Mouse (Mus musculus) layer of hippocampus, postnatal 36 days (tissue): ENCODE data around the gene Nfib. TPM values are rescaled to one million over a fixed set of nuclear protein-coding genes. Genes with fewer than 3 reads are reported as not detected.

Experiments used
- DNase-seq, 2 experiments: peaks; one replicate each; pipeline ENCODE4 v3.0.0; 2022
- total RNA-seq, 2 experiments: library from RNA; stranded (reverse); gene quantifications; 2 replicates each; pipeline ENCODE4 v1.2.3; 2021

Nfib gene
- total RNA-seq, 2 experiments from 2014 or later = 181 to 202 TPM

DNA sequence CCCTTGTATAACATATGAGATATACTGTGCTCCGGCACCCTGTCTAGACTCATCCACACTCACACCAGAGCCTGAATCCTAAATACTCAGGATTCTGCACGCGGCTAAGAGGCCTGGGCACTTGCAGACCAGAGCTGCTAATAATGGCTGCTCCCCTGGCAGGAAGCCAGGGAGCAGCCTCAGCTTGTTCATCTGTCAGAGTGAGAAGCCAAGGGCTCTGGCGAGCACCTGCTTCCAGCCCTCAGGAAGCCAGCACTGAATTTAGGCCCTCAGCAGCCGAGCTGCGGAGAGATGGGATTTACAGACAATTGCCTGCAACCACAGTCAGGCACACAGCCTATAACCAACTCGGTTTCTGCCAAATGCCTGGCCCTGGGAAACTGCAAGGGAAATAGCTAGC lies 15.3 kb downstream of the Nfib start:
- peak; percentile 40 to 53 for DNase-seq

DNA sequence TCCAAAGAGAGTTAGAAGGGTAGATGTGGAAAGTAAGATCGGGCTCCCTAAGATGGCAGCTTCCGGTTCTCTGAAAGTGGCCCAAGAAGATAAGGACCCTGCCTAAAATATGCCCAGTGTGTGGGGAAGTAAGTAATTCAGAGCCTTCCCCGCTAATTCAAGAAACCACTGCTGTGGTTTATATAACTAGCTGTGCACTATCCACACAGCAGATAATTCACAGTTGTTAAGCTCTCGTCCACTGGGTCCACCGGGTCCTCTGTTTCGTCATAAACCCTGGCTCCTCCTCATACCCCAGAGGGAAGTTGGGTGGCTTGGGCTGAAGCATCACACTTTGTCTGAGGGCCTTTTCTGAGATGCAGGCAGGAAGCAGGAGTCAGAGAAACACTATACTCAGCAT lies 19.5 kb downstream of the Nfib start:
- DNase-seq = no peak

DNA sequence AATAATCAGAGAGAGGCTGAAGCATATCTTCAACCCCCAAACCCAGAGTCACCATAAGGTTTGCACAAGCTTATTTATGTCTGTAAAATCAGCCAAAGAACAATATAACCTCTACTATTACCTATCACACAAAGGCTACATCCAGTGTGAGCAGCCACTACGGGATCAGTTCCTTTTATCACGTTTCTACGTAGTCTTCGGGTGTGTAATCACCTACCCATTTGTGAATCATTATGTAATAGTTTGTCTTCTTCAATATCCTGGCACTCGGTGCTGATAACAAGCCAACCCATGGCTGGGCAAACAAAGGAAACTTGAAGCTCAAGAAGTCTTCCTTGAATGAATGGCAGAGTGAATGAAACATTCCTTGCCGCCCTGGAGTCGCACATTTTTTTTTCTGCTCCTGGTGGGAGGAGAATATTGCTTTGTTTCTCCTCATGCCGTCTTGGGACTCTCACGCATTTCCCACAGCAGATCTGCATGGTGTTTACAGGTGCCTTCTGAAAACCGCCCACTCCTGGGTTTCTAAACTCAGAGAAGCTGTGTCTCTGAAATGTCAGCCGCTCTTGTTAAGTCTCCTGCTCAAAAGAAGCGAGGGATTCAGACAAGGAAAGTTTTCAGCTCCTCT lies 21.3 kb downstream of the Nfib start:
- DNase-seq = no peak

DNA sequence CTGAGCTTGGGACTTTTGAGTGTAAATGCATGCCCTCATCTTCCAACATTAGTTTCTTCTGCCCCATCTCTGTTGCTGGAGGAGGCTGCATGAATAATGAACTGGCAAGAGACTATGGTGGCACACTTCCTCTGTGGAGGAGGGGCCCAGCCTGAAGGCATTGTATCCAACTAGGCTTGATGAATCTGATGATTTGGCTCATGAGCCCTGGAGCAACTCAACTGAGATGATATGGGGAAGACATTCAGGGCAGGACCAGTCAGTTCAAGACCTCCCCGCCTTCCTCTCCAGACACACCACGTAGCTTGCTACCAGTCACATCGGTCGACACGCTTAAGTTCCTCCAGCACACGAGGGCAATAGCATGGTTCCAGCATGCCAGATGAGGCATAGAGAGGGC lies 22.0 kb downstream of the Nfib start:
- DNase-seq = no peak

DNA sequence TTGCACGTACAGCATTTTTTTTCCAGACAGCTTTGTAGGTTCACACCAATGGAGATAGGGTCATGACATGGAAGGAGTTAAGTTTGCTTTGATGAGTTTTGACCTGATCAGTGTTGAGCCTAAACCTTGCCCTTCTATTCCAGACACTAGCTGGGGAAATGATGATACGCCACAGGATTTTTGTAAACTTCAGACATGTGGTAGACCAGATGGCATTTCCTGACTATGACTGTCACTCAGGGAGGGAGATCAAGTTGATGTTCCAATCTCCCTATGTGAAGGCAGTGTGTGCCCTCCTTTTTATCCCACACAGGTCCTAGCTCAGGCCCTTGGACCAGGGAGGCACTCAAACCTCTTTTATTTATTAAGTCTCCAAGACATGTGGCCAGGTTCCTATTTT lies 29.4 kb downstream of the Nfib start:
- DNase-seq = no peak

DNA sequence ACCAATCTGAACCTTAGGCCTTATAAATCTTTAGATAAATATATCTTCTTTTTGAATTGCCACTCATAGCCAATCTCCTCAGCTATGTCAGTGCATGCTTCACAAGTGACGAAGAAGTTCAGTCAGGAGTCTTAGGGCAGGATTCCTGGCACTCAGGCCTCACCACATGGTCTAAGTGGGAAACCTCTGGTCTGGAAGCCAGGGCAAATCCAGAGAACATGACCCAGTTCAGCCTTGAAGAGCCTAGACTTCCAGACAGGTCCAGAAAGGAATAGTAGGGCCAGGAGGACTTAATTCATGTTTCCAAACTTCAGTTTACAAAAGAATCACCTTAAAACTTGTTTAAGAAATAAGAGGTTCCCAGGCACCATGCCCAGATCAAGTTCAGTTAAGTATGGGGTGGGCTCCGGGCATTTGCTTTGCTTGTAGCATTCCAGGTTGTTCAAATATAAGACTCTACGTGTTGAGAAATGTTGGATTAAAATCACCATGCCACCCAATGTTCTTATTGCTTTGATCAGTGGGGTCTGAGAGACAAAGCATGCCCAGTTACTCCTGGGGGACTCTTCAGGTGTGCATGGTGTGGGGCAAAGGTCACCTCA lies 38.2 kb downstream of the Nfib start:
- DNase-seq = no peak

DNA sequence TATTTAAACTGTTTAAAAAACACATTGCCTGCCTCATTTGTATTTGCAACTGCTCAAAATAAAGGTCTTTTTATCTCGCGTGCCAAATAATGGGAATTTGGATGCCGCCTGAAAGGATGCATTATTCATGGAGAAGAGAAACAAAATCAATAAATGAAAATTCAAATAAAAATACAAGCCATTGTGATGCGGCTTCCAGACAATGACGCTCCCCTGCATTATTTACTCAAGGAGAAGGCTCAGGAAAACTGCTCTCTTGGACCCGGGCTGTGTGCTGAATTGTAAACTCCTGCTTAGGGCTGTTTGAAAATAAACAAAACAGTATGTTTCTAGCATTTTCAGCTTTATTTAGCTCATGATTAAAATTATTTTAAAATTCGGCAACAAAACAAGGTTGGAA lies 41.1 kb downstream of the Nfib start:
- no peak for DNase-seq

DNA sequence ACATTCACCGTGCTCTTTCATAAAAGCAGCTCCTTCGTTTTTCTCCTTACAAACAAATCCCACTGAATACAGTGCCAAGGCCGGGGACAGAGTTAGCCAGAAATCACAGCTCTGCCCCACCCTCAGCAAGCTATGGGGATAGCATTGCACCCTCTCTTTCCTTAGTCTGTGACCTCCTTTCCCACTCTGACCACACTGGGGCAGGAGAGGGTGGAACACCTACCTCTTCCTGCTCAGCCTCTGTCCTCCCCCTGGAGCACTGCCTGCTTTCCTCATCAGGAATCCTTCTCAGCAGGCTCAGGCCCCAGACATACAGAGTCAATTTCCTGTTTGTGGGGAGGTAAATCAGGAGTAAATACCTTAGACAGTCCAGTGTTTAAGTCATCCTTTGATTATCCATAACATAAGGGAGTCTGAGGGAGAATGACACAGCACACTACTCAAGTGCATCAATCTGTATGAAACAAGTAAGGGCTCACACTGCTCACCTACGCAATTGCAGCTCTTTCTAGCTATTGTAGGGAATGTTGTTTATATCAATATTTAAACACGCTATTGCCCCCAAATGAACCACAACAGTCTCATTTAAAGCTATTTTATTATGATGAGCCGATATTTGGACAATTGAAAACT lies 41.7 kb downstream of the Nfib start:
- DNase-seq = no peak

DNA sequence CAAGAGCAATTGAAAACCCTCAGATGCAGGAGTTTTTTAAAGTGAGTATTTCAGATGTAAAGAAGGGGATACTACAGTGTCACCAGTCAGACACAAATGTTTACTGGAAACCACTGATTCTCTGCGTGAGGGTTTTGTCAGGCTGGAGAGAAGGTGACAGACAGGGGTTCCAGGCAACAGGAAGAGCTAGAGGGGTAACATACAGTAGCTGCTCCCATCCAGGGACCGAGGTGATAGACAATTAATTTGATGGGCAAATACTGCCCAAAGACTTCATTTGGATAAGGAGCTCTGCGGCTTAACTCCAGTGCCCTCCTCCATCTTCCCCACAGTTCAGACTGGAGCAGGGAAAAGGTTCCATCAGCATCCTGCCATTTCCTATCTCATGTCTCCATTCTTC lies 42.9 kb downstream of the Nfib start:
- DNase-seq = no peak

DNA sequence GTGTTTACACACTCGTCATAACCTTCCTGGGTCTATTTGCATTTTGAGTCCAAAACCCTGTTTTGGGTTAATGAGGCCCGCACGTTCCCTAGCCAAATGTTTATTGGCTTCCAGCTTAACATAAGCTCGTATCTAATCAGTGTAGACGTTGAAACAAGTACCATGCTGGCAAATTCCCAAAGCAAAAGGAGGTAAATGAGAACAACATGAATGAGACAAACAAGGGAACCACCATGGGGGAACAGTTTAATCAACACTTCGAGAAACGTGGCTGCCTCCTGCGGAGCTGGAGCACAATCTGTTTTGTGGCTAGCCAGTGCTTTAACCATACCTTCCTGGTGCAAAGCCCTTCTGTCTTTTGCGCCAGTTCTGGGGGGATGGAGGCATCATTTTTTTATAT lies 43.3 kb downstream of the Nfib start:
- no peak for DNase-seq

DNA sequence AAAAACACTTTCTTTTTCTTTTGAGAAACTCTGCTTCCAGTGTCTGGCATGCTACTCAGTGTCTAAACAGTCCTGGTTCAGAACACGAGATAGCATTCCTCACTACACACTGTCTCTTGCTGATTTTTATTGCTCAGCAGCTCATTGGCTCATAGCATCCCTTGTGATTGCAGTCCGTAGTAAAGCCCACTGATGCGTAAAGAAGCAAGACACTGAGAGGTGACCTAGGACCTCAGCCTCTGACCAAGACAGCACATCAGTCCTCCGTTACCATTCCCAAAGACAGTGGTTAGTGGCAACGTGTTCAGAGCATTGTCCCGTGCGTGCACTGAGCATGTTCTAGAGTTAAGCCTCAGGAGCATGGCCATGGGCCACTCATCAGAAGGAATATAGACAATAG lies 44.3 kb downstream of the Nfib start:
- DNase-seq = no peak

DNA sequence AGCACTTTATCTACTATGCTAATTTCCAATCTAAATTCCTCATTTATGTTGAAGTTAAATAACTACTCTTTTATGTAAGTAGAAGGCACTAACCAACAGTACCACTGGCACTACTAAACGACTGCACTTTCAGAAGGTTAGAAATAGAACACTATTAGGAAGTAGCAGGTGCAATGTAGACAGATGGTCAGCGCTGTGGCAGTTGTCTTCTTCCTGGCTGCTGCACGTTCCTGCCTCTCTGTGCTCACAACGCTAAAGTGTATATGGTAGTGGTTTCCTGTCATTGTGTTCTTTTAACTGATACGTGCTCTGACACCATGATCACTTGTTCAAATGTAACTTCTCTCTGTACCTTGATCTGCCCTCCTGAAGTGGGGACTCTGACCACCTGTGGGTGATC lies 59.9 kb downstream of the Nfib start:
- DNase-seq = no peak

DNA sequence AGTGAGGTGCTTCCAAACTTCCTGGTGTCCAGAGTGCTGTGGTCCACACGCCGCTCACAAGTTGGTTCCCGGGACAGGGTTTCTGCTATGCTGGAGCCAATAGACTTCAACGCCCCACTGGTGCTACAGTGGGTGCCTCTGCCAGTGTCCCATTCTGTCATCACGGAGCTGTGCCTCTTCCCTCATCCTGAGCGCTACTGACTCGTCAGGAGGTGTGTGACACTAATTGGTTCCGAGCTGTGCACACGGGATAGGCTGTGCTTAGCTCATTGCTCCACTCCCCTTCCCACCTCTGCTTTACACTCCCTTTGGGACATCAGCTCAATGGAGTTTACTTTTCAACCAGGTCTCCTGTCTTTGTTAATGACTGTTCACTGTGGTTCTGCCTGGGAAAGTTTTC lies 60.8 kb downstream of the Nfib start:
- no peak for DNase-seq

DNA sequence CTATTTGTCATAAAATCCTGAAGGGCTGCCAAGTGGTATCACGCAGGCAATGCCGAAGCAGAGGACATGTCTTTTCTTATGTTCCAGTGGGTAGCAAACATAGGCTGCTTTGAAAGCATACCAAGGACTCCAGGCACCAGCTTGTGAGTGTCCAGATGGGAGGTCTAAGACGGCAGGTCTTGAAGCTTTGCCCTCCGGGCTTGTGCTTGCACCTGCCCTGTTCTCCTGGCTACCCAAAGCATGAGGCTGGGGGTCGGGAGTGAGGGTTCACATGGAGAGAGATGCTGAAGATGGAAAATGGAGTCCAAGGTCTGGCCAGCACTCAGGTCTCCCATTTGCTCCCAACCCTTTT lies 61.8 kb downstream of the Nfib start:
- no peak for DNase-seq

DNA sequence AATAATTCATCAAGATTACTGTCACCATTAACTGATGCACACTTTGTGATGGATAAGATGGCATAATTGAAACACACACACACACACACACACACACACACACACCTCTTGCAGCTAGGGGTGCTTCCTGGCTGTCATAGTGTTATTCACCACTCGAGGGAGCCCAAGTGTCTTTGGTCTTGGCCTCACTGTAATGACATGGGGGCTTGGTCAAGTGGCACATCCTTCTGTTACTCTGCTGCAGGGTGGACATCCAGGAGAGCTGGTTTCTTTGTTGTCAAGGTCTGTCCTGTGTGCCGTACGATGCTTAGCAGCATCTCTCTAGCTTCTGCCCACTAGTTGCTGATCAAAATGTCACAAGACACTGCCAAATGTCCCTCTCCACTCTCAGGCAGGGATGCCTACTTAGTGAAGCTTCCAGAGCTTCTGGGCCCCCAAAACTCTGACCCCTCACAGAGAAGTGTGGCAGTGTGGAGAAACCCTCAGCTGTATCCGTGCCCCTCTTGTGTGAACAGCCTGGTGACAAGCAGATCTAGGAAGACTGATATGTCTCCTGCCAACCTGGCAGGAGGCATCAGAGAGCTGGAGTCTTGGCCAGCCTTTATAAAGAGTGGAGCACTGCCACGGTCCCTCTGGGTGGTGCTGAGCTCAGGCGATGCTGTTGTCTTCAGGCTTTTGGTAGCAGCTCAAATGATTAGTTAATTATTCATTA lies 62.4 kb downstream of the Nfib start:
- DNase-seq = peak; percentile 30 to 41

DNA sequence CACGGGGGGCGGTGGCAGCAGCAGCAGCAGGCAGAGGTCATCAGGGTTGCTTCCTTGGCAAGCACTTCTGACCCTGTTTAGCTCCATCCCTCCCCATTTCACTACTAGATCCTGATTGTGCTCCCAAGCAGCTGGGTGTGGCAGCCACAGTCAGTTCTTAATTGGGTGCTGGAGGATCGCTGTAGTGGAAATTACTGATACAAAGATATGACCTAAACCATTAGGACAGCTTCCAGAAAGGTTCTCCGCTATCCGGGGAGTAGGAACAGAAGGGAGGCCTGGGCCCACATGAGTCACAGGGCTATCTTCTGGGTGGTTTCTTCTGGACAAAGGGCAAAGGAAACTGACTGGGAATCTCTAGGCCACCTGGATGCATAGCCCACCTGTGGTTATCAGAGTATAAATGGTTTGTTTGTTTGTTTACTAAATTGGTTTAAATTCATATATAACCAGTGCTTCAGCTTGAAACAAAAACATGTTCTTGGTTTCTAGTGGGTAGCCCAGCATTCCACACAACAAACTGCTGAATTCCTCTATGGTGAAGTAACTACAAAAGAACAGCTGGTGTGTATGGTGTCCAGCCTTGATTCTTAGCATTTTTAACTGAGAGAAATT lies 64.4 kb downstream of the Nfib start:
- no peak for DNase-seq

DNA sequence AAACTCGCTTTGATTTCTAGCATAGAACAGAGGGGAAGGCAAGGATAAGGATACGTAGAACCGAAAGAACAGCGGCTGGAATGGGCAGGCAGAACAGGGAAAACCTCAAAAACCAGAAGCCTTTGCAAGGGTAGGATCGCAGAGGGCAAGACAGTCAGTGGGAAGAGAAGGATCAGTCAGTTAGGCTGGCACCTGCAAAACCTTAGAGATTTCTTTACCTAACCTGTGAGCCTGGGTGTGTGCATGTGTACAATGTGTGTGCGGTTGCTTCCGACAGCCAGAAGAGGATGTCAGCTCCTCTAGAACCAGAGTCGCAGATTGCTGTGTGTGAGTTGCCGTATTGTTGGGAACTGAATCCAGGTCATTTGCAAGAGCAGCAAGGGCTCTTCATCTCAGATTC lies 67.3 kb downstream of the Nfib start:
- no peak for DNase-seq

DNA sequence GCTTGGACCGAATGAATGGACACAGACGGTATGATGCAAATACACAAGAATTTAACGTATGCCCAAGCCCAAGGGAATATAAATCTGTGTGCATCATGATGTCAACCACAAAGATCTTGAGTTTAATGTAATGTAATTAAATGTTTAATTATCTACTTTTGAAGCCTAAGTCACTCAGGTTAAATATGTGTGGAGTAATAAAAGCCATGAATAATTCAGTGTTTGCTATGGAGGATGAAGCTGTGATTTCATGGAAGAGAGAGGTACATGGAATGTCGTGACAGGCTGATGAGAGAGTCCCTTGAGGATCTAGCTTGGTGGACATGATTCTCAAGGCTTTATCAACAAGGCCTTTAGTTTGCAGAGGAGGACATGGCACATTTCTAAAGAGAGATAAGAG lies 67.9 kb downstream of the Nfib start:
- no peak for DNase-seq

DNA sequence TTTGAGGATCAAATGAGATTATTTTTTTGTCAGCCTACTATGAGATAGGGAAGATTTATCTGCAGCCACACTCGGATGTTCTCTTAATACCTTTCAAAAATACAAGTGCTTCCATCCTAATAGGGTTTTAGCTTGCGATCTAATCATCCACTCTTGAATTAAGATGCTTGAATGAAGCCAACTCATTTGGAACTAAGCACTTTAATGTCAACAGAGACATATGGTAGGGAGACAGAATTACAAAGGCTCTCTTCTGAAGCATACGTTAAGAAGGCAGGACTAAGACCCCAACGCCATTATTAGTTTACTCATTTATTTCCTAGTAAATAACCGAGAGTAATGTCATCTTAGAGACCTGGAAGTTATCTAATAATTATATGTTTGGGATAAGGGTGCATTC lies 68.9 kb downstream of the Nfib start:
- no peak for DNase-seq

DNA sequence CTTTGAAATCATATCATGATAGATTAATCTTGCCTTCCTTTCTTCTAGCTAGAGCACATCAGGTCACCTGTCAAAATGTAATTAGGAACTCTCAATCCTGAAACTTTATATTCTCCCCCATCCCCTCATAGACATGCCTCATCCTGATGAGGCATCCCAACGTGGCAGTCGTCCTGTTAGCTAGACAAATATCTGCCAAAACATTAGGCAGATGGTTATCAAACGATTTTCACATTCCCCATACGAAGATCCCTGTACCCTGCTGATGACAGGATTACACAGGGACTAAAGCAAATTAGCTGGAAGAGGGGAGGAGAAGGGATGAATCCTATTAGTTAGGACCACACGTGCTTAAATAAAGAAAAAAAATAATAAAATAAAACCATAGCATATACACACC lies 69.7 kb downstream of the Nfib start:
- DNase-seq = no peak

DNA sequence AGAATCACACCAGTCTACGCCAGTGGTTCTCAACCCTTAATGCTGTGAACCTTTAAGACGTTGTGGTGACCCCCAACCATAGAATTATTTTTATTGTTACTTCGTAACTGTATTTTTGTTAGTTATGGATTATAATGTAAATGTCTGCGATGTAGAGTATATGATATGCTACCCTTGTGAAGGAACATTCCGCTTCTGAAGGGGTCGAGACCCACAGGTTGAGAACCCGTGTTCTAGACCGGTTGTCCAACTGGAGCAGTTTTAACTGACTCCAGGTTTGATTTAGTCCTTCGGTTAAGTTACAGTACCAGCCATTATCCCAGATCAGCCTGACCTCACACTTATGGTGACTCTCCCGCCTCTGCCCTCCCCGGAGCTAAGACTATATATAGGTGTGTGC lies 70.4 kb downstream of the Nfib start:
- no peak for DNase-seq

DNA sequence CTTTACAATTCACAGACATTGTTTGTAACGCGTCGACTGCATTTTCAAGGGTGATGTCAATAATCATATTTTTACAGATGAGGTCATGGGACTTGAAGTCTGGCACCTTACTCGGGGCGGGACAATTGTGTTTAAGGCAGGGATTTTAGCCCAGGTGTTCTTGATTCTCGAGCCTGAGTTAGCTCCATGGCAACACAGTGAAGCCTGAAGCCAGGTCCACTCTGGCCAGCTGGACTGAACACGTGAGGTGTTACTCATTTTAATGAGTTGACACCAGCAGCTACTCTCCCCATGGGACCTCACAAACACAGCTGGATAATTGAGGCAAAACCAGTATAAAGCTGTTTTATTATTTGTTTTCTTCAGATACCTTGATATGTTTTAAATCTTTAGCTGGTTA lies 71.2 kb downstream of the Nfib start:
- no peak for DNase-seq

DNA sequence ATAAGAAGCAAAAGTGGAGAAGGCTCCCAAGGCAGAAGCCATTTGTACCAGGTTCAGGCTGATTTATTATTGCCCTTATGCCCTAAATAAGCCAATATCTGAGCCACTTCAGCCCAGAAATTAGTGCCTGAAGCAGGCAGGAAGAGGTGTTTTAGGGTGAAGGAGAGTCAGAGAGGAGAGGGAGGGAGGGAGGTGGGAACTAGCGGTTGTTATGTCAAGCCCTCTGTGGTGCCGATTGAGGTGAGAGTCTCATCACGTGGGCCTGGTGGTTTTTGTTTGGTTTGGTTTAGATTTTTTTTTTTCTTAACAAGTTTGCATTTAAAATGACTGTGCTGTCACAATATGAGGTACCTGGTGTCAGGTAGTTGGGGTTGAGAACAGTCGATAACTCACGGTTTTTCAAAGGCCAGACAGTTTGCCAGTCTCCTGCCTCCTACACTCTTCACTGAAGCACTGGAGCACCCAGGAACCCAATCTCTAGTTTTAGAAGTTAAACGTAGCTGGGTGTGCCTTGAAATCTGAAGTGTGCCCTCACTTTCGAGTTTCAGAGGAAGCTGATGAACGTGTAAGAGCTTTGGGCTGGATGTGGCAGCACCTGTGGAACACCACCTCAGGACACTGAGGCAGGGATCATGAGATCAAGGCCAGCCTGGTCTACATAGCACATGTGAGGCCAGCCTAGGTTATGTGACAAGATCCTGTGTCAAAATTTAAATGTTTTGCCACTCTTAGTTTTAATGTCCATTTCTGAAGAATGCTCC lies 81.1 kb downstream of the Nfib start:
- DNase-seq = no peak
